Mouse (Mus musculus): Measurements from ENCODE around the gene Chrdl2. TPM values are rescaled to one million over a fixed set of nuclear protein-coding genes. Genes with fewer than 3 reads are reported as not detected.

Gene Chrdl2
- polyA plus RNA-seq, 1 experiment, result 0.15 TPM

GRCm38 (mm10) chr7:100073959-100074358, 68.0 kb downstream of the Chrdl2 start:
- Histone ChIP-seq H3K36me3 (replicated peaks; ENCODE audit: low read length) (peaks cover 18% of the 10 kb centered on the region), H3K4me3 (replicated peaks) (no peak overlapping the region), H3K4me1 (0 out of 2 replicates have a peak, but pooled peaks cover 3% of the 10 kb centered on the region), H3K9me3 (no peaks in the 10 kb centered on the region), H3K27me3 (replicated peaks) (no peaks in the 10 kb centered on the region)
- no peak for TF ChIP-seq FLI1 (IDR thresholded peaks at IDR 0.05; ENCODE audit: low read length)
- TF ChIP-seq GATA1 (IDR thresholded peaks at IDR 0.05; ENCODE audit: borderline replicate concordance, low read length), result no peak

- no peak overlapping the region for H3K4me3 ChIP-seq (replicated peaks)
- H3K36me3 ChIP-seq (replicated peaks; ENCODE audit: low read length), result peaks cover 32% of the 10 kb centered on the region
- no peak for TF ChIP-seq GATA1 (IDR thresholded peaks at IDR 0.05; ENCODE audit: borderline replicate concordance, low read length)
- H3K4me1 ChIP-seq, result peaks cover 11% of the 10 kb centered on the region
- H3K9me3 ChIP-seq, result no peaks in the 10 kb centered on the region
- no peaks in the 10 kb centered on the region for H3K27me3 ChIP-seq (replicated peaks)
These were observed 70.3 kb downstream of the Chrdl2 start for GRCm38 (mm10) chr7:100076296-100076695.

GRCm38 (mm10) chr7:100077071-100077470, 71.1 kb downstream of the Chrdl2 start:
- TF ChIP-seq GATA1 (IDR thresholded peaks at IDR 0.05; ENCODE audit: borderline replicate concordance, low read length) (no peak), FLI1 (IDR thresholded peaks at IDR 0.05; ENCODE audit: low read length) (no peak)
- Histone ChIP-seq H3K9me3 (no peaks in the 10 kb centered on the region), H3K4me3 (replicated peaks) (no peak overlapping the region), H3K4me1 (peaks cover 11% of the 10 kb centered on the region), H3K27me3 (replicated peaks) (no peaks in the 10 kb centered on the region), H3K36me3 (replicated peaks; ENCODE audit: low read length) (peaks cover 39% of the 10 kb centered on the region)

- H3K36me3 ChIP-seq (replicated peaks; ENCODE audit: low read length), result peaks cover 71% of the 10 kb centered on the region
- TF ChIP-seq FLI1 (IDR thresholded peaks at IDR 0.05; ENCODE audit: low read length) (no peak), GATA1 (IDR thresholded peaks at IDR 0.05; ENCODE audit: borderline replicate concordance, low read length) (no peak)
- no peak overlapping the region for H3K4me3 ChIP-seq (replicated peaks)
- no peaks in the 10 kb centered on the region for H3K9me3 ChIP-seq
- H3K4me1 ChIP-seq, result peaks cover 8% of the 10 kb centered on the region
- no peaks in the 10 kb centered on the region for H3K27me3 ChIP-seq (replicated peaks)
These were observed 74.3 kb downstream of the Chrdl2 start for GRCm38 (mm10) chr7:100080087-100080781.

DNA sequence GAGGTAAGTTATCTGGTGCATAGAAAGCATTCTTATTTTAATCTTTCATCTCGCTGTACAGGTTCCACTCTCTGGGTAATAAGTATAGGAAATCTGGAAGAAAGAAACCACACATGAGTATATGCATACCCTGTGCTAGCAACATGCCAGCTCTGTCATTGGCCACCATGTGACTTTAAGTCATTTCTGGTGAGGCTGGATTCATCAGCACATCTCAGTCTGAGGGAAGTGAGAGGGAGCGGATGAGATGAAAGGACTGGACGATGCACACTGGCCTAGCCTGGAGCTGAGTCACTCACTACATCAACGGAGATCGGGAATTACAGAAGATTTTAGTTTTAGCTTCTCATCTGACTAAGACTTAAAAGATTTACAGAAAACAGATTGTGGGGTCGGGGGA, 76.9 kb downstream of the Chrdl2 start:
- peaks cover 83% of the 10 kb centered on the region for H3K36me3 ChIP-seq (replicated peaks; ENCODE audit: low read length)
- H3K4me1 ChIP-seq, result peaks cover 8% of the 10 kb centered on the region

DNA sequence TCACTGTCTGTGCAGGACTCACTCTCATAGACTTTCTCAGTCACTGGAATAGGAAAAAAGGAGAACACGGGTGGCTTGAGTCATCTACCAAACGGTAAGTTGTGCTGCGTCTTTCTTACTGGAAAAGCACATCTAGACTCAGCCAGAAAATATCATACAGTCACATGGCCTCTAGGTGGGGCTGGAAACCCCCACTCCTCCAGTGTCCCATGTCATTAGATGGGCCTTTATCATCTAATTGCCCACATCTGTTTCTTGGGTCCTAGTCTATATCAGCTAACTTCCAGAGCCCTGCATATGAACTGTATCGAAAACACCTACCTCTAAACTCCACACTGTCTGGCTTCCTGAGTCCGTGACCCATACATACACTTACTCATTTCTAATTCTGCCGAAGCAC, 77.8 kb downstream of the Chrdl2 start:
- no peaks in the 10 kb centered on the region for H3K27me3 ChIP-seq (replicated peaks)
- H3K36me3 ChIP-seq (replicated peaks; ENCODE audit: low read length), result peaks cover 87% of the 10 kb centered on the region
- H3K9me3 ChIP-seq, result no peaks in the 10 kb centered on the region
- no peak overlapping the region for H3K4me3 ChIP-seq (replicated peaks)
- H3K4me1 ChIP-seq, result peaks cover 8% of the 10 kb centered on the region
- TF ChIP-seq FLI1 (IDR thresholded peaks at IDR 0.05; ENCODE audit: low read length) (no peak), GATA1 (IDR thresholded peaks at IDR 0.05; ENCODE audit: borderline replicate concordance, low read length) (no peak)

More for the DNA sequence above, 76.9 kb downstream of the Chrdl2 start:
- no peak for TF ChIP-seq GATA1 (IDR thresholded peaks at IDR 0.05; ENCODE audit: borderline replicate concordance, low read length)
- no peak for TF ChIP-seq FLI1 (IDR thresholded peaks at IDR 0.05; ENCODE audit: low read length)
- Histone ChIP-seq H3K4me3 (replicated peaks) (no peak overlapping the region), H3K27me3 (replicated peaks) (no peaks in the 10 kb centered on the region), H3K9me3 (no peaks in the 10 kb centered on the region)

Other genes with a start within 250 kb of the Chrdl2 start
- gene Olfr521, start 242.7 kb upstream of the Chrdl2 start, polyA plus RNA-seq (2012; ENCODE audit: insufficient read depth, low replicate concordance), result not detected in 2 replicates
- 0.49 and 0.83 TPM in 2 replicates for gene Neu3, start 177.8 kb upstream of the Chrdl2 start, polyA plus RNA-seq (2012; ENCODE audit: insufficient read depth, low replicate concordance)
- gene Xrra1, start 147.1 kb upstream of the Chrdl2 start, polyA plus RNA-seq (2012; ENCODE audit: insufficient read depth, low replicate concordance), result 0.08 TPM in 1 of 2 replicates, not detected in the other
- 18.5 and 108 TPM in 2 replicates for gene Spcs2, start 142.7 kb upstream of the Chrdl2 start, polyA plus RNA-seq (2012; ENCODE audit: insufficient read depth, low replicate concordance)
- 0.82 and 0.87 TPM in 2 replicates for gene Rnf169, start 25.7 kb upstream of the Chrdl2 start, polyA plus RNA-seq (2012; ENCODE audit: insufficient read depth, low replicate concordance)
- gene Pold3, start 115.4 kb downstream of the Chrdl2 start, polyA plus RNA-seq (2012; ENCODE audit: insufficient read depth, low replicate concordance), result 5.7 TPM in 1 of 2 replicates, not detected in the other
- 2.3 and 3.1 TPM in 2 replicates for gene Lipt2, start 153.1 kb downstream of the Chrdl2 start, polyA plus RNA-seq (2012; ENCODE audit: insufficient read depth, low replicate concordance)
- gene Kcne3, start 170.3 kb downstream of the Chrdl2 start, polyA plus RNA-seq (2012; ENCODE audit: insufficient read depth, low replicate concordance), result not detected in 2 replicates
- 8.0 and 21.0 TPM in 2 replicates for gene Pgm2l1, start 221.2 kb downstream of the Chrdl2 start, polyA plus RNA-seq (2012; ENCODE audit: insufficient read depth, low replicate concordance)

Measured in megakaryocyte, embryonic 14.5 days (primary cell).